Mouse (Mus musculus): Measurements from ENCODE around the gene Kif1b. TPM values are rescaled to one million over a fixed set of nuclear protein-coding genes. Genes with fewer than 3 reads are reported as not detected.
A peak's percentile ranks its signal among the peaks of the same experiment; 100 is the strongest.

The Kif1b gene
- total RNA-seq, 2 experiments from 2014 or later, result 134 to 138 TPM

- intact Hi-C loops (cut with DNase I), result no loop called here
Measured at GRCm38 (mm10) chr4:149150256-149150655, 157.2 kb downstream of the Kif1b start.

GRCm38 (mm10) chr4:149149611-149150010 lies 157.9 kb downstream of the Kif1b start:
- DNase-seq, result peak; percentile 43 to 51
- intact Hi-C loops (cut with DNase I), result loop anchor here (5.0 kb wide), 1 partner anchor 393 kb away; no protein-coding TSS in a partner anchor

More at GRCm38 (mm10) chr4:149150256-149150655, 157.2 kb downstream of the Kif1b start:
- no peak for DNase-seq

GRCm38 (mm10) chr4:149149196-149149595 lies 158.3 kb downstream of the Kif1b start:
- intact Hi-C loops (cut with DNase I), result loop anchor here (5.0 kb wide), 1 partner anchor 393 kb away; no protein-coding TSS in a partner anchor

GRCm38 (mm10) chr4:149148084-149148483 lies 159.4 kb downstream of the Kif1b start:
- intact Hi-C loops (cut with DNase I), result loop anchor here (5.0 kb wide), 1 partner anchor 394 kb away; no protein-coding TSS in a partner anchor
- DNase-seq, result no peak

More at GRCm38 (mm10) chr4:149149196-149149595, 158.3 kb downstream of the Kif1b start:
- no peak for DNase-seq

- DNase-seq, result no peak
- intact Hi-C loops (cut with DNase I), result loop anchor here (5.0 kb wide), 1 partner anchor 395 kb away; no protein-coding TSS in a partner anchor
Measured at GRCm38 (mm10) chr4:149147528-149147927, 160.0 kb downstream of the Kif1b start.

GRCm38 (mm10) chr4:149145151-149145550 lies 162.3 kb downstream of the Kif1b start:
- DNase-seq, result no peak
- intact Hi-C loops (cut with DNase I), result loop anchor here (5.0 kb wide), 1 partner anchor 397 kb away; no protein-coding TSS in a partner anchor

- DNase-seq, result peak; percentile 79 to 88
- intact Hi-C loops (cut with DNase I), result loop anchor here (1.0 kb wide), 1 partner anchor 38 kb away; no protein-coding TSS in a partner anchor
Measured at GRCm38 (mm10) chr4:149144459-149144858, 163.0 kb downstream of the Kif1b start.

- intact Hi-C loops (cut with DNase I), result no loop called here
- DNase-seq, result no peak
Measured at GRCm38 (mm10) chr4:149143594-149143993, 163.9 kb downstream of the Kif1b start.

GRCm38 (mm10) chr4:149138515-149138914 lies 169.0 kb downstream of the Kif1b start:
- intact Hi-C loops (cut with DNase I), result loop anchor here (5.0 kb wide), 2 partner anchors 61 to 436 kb away; no protein-coding TSS in a partner anchor
- no peak for DNase-seq

GRCm38 (mm10) chr4:149136982-149137770 lies 170.3 kb downstream of the Kif1b start, which contains the start of gene Cenps:
Gene Cenps (minus strand): TSS chr4:149137629.
- intact Hi-C loops (cut with DNase I), result loop anchor here (5.0 kb wide), 2 partner anchors 60 to 435 kb away; no protein-coding TSS in a partner anchor
- DNase-seq, result peak; percentile 92 to 94

- intact Hi-C loops (cut with DNase I), result loop anchor here (5.0 kb wide), 2 partner anchors 59 to 434 kb away; no protein-coding TSS in a partner anchor
- DNase-seq, result no peak
Measured at GRCm38 (mm10) chr4:149136116-149136850, 171.2 kb downstream of the Kif1b start.

GRCm38 (mm10) chr4:149133395-149133794 lies 174.1 kb downstream of the Kif1b start:
- DNase-seq, result no peak

GRCm38 (mm10) chr4:149131789-149132565 lies 175.5 kb downstream of the Kif1b start:
- DNase-seq, result no peak
- intact Hi-C loops (cut with DNase I), result loop anchor here (2.0 kb wide), 1 partner anchor 25 kb away; no protein-coding TSS in a partner anchor

More at GRCm38 (mm10) chr4:149133395-149133794, 174.1 kb downstream of the Kif1b start:
- intact Hi-C loops (cut with DNase I), result loop anchor here (2.0 kb wide), 1 partner anchor 27 kb away; no protein-coding TSS in a partner anchor

GRCm38 (mm10) chr4:149131021-149131752 lies 176.3 kb downstream of the Kif1b start:
- intact Hi-C loops (cut with DNase I), result no loop called here
- no peak for DNase-seq

GRCm38 (mm10) chr4:149128467-149128866 lies 179.0 kb downstream of the Kif1b start:
- intact Hi-C loops (cut with DNase I), result no loop called here
- no peak for DNase-seq

- DNase-seq, result no peak
- intact Hi-C loops (cut with DNase I), result no loop called here
Measured at GRCm38 (mm10) chr4:149126663-149127062, 180.8 kb downstream of the Kif1b start, which contains the start of gene Cort. Gene Cort (minus strand): TSS chr4:149126763.
